Mouse (Mus musculus): ENCODE data around the gene Celf3.

Gene Celf3

DNA sequence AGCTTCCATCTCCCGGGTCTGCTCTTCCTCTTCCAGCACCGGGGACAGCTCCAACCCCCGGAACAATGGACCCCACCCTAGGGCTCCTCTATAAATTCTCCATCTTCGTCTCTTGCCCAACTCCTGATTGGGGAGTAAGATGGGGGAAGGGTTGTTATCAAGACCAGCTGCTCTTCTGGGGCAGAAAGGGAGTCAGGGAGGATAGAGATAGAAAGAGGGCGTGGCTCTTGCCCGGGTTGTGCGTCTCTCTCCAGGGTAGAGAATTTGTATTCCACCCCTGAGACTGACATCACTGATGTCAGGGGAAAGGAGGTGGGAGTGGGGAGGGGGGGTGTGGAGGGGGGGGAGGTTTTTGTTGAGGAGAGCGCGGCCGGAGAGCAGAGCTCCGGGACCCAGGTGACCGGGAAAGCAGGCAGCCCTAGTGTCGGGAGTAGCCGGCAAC is at the start of gene Celf3:
TSS of gene Celf3 (plus strand) at position 315 of the 442 bp plus-strand sequence.
- DNase-seq (ENCODE audit: low spot score) = no peak

DNA sequence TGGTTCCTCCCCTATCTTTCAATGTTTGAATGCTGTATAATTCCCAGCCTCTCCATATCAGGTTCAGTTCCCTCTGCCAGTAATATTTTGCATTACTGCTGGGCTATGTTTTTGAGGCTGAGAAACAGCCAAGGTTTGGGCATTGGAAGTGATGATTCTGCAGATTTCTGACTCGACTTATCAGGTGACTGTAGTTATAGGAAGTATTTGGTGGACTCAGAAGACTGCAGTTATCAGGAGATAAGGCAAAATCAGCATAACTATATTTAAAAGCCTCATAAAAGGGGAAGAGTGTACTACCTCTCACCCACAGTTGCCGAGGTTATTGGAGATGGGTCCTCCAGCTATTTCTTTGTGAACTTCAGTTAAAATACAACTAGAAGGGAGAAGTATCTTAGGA is 47.1 kb upstream of the Celf3 start:
- DNase-seq (ENCODE audit: low spot score) = no peak

DNA sequence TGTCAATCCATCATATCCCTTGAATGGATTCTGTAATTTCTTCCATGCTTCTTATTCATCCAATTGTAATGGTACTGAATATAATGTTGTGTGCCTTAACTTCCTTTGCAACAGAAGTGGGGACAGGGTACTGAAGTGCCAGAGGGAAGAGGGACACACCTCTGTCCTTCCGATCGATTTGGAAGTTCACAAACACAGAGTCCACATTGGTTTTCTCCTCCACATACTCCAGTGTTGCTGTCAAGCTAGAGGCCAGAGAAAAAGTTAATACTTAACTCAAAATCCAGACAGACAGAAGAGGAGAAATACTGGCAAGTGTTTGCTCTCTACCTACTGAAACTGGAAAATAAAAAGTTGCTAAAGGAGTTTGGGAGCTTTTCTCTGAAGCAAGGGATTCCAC is 43.8 kb upstream of the Celf3 start:
- no peak for DNase-seq (ENCODE audit: low spot score)

- no peak for DNase-seq (ENCODE audit: low spot score)
Measured at GRCm38 (mm10) chr3:94436420-94436819, 41.7 kb upstream of the Celf3 start.

- no peak for DNase-seq (ENCODE audit: low spot score)
Measured at GRCm38 (mm10) chr3:94441182-94441581, 36.9 kb upstream of the Celf3 start.

DNA sequence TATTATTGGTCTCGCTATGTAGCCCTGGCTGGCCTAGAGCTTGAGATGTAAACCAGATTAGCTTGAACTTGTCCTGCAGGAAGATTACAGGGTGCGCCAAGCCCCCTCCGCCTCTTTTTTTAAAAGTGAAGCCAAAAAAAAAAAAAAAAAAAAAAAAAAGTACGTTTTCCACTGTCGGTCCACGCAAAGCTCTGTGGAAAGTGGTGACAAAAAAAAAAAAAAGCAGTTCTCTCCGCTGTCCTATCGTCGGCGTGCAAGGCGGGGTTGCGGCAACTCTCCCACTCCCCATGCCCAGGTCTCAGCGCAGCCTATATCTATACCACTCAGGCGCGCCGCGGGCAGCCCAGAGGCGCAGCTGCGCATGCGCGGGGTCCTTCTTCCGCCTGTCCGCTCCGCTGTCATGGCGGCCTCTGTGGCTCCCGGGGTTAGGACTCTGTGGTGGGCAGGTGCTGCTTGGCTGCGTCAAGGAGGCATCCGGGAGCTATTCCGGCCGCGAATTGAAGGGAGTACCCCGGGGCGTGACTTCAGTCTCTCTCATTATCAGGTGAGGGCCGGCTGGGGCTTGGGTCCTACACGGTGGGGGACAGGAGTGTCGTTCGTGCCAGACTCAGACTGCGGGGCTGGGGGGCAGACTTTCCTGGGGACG is 35.0 kb upstream of the Celf3 start, which contains the start of gene Mrpl9:
TSS of gene Mrpl9 (plus strand) at position 368 of the 646 bp plus-strand sequence.
- DNase-seq (ENCODE audit: low spot score) = peak; percentile 98

GRCm38 (mm10) chr3:94443597-94443964 is 34.5 kb upstream of the Celf3 start, which contains the start of gene Oaz3:
TSS of gene Oaz3 (minus strand) at chr3:94443915.
- DNase-seq (ENCODE audit: low spot score) = no peak

GRCm38 (mm10) chr3:94449377-94449776 is 28.7 kb upstream of the Celf3 start:
- no peak for DNase-seq (ENCODE audit: low spot score)

GRCm38 (mm10) chr3:94456529-94457000 is 21.5 kb upstream of the Celf3 start:
- DNase-seq (ENCODE audit: low spot score) = peak; percentile 70

- no peak for DNase-seq (ENCODE audit: low spot score)
Measured at GRCm38 (mm10) chr3:94457055-94457454, 21.0 kb upstream of the Celf3 start.

DNA sequence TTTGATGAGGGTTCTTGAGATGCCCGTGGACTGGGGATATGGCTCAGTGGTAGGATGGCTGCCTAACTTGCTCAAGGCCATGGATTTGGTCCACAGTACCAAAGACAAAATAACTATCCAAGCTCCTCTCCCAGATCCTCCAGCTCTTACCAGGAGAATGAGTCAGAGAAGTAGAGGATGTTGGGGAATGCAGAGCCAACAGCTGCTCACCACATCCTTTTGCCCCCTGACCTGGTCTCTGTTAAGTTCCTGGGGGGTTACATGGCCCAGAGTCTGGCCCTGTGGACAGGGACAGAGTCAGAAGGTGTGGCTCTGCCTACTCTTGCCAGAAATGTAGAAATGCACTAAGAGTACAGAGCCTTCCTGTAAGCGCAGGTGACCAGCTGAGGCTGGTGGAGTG is 18.3 kb upstream of the Celf3 start:
- DNase-seq (ENCODE audit: low spot score) = no peak

GRCm38 (mm10) chr3:94463926-94464578 is 14.0 kb upstream of the Celf3 start:
- DNase-seq (ENCODE audit: low spot score) = no peak

DNA sequence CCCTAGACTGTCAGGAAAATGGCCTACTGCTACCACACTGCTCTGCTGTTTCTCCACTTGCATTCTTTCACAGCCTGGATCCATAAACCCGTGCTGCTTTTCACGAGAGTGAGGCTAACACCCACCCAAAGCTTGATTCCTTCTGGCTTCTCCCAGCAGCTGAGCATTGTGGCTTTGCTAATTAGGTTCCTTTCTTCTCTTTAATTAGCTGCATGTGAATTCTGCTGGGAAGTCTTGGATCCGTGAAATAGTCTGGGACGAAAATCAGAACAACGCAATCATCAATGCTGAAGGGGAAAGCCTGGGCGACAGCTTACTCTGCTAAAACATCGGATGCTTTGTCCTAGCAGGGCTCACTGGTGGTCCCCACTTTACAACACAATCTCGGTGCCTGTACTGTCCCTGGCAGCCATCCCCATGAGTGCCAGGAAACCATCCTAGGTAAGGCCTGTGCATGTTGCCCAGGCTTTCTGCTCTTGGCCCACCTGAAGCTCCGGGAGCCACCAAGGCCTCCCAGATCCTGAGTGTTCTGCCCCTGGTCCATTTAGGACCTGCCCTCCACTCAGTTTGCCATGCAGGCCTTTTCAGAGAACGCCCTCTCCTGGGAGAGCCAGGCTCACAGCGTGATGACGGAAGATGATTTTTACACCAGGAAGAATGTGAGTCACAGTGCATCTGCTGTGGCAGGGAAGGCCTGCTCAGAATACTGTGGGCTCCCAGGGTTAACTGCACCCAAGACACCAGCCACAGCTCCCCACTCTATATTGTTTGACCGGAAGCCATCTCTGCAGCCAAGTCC is 12.3 kb upstream of the Celf3 start:
- no peak for DNase-seq (ENCODE audit: low spot score)

DNA sequence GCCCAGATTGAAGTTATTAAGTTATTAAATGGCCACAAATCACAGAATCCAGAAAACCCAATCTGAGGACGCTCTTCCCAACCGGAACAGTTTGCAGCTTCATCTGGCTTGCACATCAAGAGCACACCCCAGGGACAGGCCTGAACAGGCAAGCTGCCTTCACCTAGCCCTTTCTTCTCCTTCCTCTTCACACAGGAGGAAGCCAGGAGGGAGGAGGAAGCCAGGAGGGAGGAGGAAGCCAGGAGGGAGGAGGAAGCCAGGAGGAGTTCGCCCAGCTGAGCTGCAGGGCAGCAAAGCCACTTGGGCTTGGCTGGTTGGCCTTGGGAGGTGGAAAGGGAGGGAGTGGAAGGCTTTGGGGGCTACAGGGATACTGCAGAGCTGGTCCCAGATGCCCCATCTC is 9.2 kb upstream of the Celf3 start:
- DNase-seq (ENCODE audit: low spot score) = no peak

- DNase-seq (ENCODE audit: low spot score) = peak; percentile 18
Measured at GRCm38 (mm10) chr3:94472447-94473114, 5.5 kb upstream of the Celf3 start.

- no peak for DNase-seq (ENCODE audit: low spot score)
Measured at GRCm38 (mm10) chr3:94473115-94473505, 5.0 kb upstream of the Celf3 start.

DNA sequence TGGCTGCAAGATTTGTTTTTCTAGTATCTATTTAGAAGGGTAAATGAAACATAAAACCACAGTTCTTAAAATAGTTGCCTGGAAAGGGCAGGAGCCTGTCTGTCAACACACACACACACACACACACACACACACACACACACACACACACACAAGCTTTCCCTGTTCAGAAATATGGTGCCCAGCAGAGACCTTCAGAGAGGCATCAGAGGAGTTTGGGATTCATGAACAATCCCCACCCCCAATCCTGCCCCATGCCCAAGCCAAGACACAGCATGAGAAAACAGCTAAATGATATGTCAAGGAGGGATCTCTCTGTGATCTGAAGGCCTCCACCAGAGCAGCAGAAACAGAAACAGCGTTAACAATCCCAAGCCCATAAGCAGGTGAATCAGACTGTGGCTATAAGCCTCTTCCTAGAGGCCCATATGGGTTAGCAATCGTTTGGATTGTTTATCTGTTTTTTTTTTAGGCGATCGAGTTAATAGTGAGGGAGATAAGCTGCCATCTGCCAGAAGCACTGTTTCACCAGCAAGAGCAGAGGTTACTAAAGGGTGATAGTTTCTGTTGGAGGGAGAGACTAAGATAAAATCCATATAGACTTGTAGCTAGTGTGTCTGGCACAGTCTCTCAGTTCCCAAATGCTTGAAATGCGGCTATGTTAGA is 4.4 kb upstream of the Celf3 start:
- DNase-seq (ENCODE audit: low spot score) = no peak

GRCm38 (mm10) chr3:94476301-94477035 is 1.6 kb upstream of the Celf3 start:
- no peak for DNase-seq (ENCODE audit: low spot score)

DNA sequence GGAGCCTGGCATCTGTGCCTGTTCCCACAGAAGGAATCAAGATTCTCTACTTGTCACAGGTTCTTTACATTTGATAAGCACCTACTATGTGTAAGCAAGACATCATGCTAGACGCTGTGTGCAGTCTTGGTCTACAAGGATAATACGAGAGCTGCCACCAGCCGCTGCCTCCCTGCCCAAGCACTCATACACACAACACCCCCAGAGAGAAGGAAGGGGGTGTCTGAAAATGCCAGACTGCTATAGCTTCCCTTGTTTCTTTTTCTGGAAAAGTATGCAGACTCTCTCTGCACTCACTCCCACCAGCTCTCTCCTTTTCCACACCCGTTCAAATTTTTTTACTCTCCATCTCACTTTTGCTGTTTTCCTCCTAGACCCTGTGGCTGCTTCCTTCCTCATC is 651 bp upstream of the Celf3 start:
- DNase-seq (ENCODE audit: low spot score) = no peak

DNA sequence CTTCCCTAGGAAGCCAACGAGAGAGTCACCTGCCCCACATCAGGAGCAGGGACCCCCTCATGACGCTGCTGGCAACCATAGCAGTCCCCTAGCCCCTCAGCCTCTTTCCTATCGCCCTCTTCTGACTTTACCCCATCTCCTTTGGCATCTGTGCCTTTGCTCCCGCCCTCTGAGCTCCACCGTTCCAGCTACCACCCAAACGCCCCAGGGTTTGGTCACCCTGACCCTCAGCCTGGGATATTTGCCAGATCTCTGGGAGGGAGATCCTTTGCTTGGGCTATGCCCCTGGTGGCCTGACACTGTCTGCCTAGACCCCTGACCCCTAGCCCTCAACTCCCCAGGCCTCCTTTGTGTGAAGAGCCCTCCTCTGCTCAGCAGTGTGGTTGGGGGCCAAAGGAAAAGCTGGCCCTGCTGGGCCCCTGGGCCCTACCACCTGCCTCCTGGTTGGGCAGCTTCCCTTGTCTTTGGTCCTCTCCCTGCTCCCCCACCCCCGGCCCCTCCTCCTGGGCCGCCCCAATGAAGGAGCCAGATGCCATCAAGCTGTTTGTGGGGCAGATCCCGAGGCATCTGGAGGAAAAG is 585 bp downstream of the Celf3 start:
- no peak for DNase-seq (ENCODE audit: low spot score)

DNA sequence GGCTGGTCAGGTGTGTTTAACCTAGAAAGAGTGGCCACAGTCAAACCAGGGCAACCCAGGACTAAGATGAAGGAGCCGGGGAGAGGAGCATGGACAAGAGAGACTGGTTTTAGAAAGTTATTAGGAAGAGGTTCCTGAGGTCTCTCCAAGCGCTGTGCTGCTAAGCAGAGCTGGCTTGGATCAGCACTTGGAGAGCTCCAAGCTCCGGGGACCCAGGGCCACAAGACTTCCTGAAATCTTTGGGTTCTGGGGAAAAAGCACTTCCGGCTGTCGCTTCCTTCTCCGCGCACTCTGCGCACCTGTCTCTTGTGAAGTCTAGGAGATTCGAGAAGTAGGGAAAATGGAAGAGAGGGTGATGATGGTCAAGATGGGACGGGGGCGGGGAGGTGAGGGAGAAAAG is 1.5 kb downstream of the Celf3 start:
- DNase-seq (ENCODE audit: low spot score) = no peak

Measured in urinary bladder, postnatal 25 days (tissue).